Mouse (Mus musculus) ES-Bruce4 (cell line): Measurements from ENCODE around the gene Ggact. TPM values are rescaled to one million over a fixed set of nuclear protein-coding genes. Genes with fewer than 3 reads are reported as not detected.
A peak's percentile ranks its signal among the peaks of the same experiment; 100 is the strongest.

Experiments
- H3K27ac ChIP-seq: 2 replicates; pipeline ENCODE4 v1.5.1; 2012; ENCODE audit warnings: low read length, inconsistent platforms; ENCODE audit not compliant: insufficient read depth
- H3K27me3 ChIP-seq: 2 replicates; pipeline ENCODE4 v1.6.1; 2012; ENCODE audit warnings: mild to moderate bottlenecking, low read length, inconsistent platforms; ENCODE audit not compliant: control insufficient read depth, poor library complexity, insufficient read depth, severe bottlenecking
- H3K36me3 ChIP-seq: 2 replicates; pipeline ENCODE4 v1.6.1; 2012; ENCODE audit warnings: inconsistent platforms, mild to moderate bottlenecking, low read length, moderate library complexity; ENCODE audit not compliant: control insufficient read depth, poor library complexity, insufficient read depth, severe bottlenecking
- H3K4me1 ChIP-seq: one replicate; pipeline ENCODE4 v1.8.1; 2011; ENCODE audit warnings: low read length; ENCODE audit not compliant: control insufficient read depth, insufficient read depth
- H3K4me3 ChIP-seq: 2 replicates; pipeline ENCODE4 v1.5.1; 2011; ENCODE audit warnings: low read depth, mild to moderate bottlenecking, low read length
- H3K9ac ChIP-seq: 2 replicates; pipeline ENCODE4 v1.6.1; 2012; ENCODE audit warnings: low read depth, mild to moderate bottlenecking, inconsistent platforms; ENCODE audit not compliant: poor library complexity, severe bottlenecking
- H3K9me3 ChIP-seq: replicated peaks from 2 replicates; pipeline ENCODE4 v1.6.1; 2012; ENCODE audit warnings: mild to moderate bottlenecking, low read length, inconsistent platforms; ENCODE audit not compliant: control insufficient read depth, poor library complexity, insufficient read depth, severe bottlenecking
- CTCF ChIP-seq: IDR thresholded peaks from one replicate; pipeline ENCODE4 v1.8.1; 2011; ENCODE audit warnings: low read depth, low read length
- EP300 ChIP-seq: IDR thresholded peaks from 2 replicates; pipeline ENCODE4 v1.6.1; 2011; ENCODE audit warnings: low read depth, low read length; ENCODE audit not compliant: insufficient read depth
- POLR2A ChIP-seq: IDR thresholded peaks from one replicate; pipeline ENCODE4 v1.8.1; 2011; ENCODE audit warnings: low read length; ENCODE audit not compliant: insufficient read depth
- polyA plus RNA-seq: library from polyadenylated mRNA; stranded (reverse); fragments of >200 nt; gene quantifications from 2 replicates; pipeline ENCODE4 v1.2.4, GENCODE M21; 2011; ENCODE audit warnings: low read depth; ENCODE audit not compliant: missing spikeins, insufficient read depth, insufficient read length

Gene Ggact
- polyA plus RNA-seq, 1 experiment, result 11.7 TPM

- TF ChIP-seq EP300 (no peak), CTCF (no peak), POLR2A (no peak)
- no peak overlapping the region for H3K27ac ChIP-seq
- no peak overlapping the region for H3K9ac ChIP-seq
- H3K4me3 ChIP-seq, result no peak overlapping the region
- H3K9me3 ChIP-seq, result no peaks in the 10 kb centered on the region
- H3K27me3 ChIP-seq, result no peaks in the 10 kb centered on the region
- H3K4me1 ChIP-seq, result no peaks in the 10 kb centered on the region
- no peaks in the 10 kb centered on the region; the same call in 1 of the 2 replicates for H3K36me3 ChIP-seq
Measured at GRCm38 (mm10) chr14:122943475-122943853, 29.9 kb upstream of the Ggact start.

- H3K9ac ChIP-seq, result no peak overlapping the region
- H3K36me3 ChIP-seq, result no peaks in the 10 kb centered on the region; the same call in 1 of the 2 replicates
- H3K4me1 ChIP-seq, result no peaks in the 10 kb centered on the region
- H3K4me3 ChIP-seq, result no peak overlapping the region
- no peak for TF ChIP-seq CTCF
- no peak for TF ChIP-seq EP300
- no peak for TF ChIP-seq POLR2A
- H3K9me3 ChIP-seq, result no peaks in the 10 kb centered on the region
- H3K27me3 ChIP-seq, result no peaks in the 10 kb centered on the region
- no peak overlapping the region for H3K27ac ChIP-seq
Measured at GRCm38 (mm10) chr14:122942757-122943474, 29.4 kb upstream of the Ggact start.

- no peaks in the 10 kb centered on the region for H3K4me1 ChIP-seq
- TF ChIP-seq POLR2A (no peak), CTCF (no peak), EP300 (no peak)
- no peak overlapping the region for H3K27ac ChIP-seq
- no peaks in the 10 kb centered on the region; the same call in 1 of the 2 replicates for H3K36me3 ChIP-seq
- no peaks in the 10 kb centered on the region for H3K27me3 ChIP-seq
- no peak overlapping the region for H3K9ac ChIP-seq
- H3K4me3 ChIP-seq, result no peak overlapping the region
- H3K9me3 ChIP-seq, result no peaks in the 10 kb centered on the region
Measured at GRCm38 (mm10) chr14:122936460-122936859, 22.9 kb upstream of the Ggact start.

GRCm38 (mm10) chr14:122920011-122920410 lies 6.5 kb upstream of the Ggact start:
- Histone ChIP-seq H3K4me1 (no peaks in the 10 kb centered on the region), H3K27ac (no peak overlapping the region), H3K27me3 (no peaks in the 10 kb centered on the region), H3K36me3 (no peaks in the 10 kb centered on the region; the same call in 1 of the 2 replicates), H3K9ac (no peak overlapping the region), H3K4me3 (no peak overlapping the region), H3K9me3 (no peaks in the 10 kb centered on the region)
- TF ChIP-seq POLR2A, result no peak
- no peak for TF ChIP-seq EP300
- no peak for TF ChIP-seq CTCF

- H3K4me3 ChIP-seq, result no peak overlapping the region
- H3K27ac ChIP-seq, result no peak overlapping the region
- no peak overlapping the region for H3K9ac ChIP-seq
- no peaks in the 10 kb centered on the region; the same call in 1 of the 2 replicates for H3K36me3 ChIP-seq
- TF ChIP-seq EP300 (no peak), CTCF (no peak), POLR2A (no peak)
- H3K27me3 ChIP-seq, result no peaks in the 10 kb centered on the region
- no peaks in the 10 kb centered on the region for H3K4me1 ChIP-seq
- H3K9me3 ChIP-seq, result no peaks in the 10 kb centered on the region
Measured at GRCm38 (mm10) chr14:122917676-122918075, 4.1 kb upstream of the Ggact start.

GRCm38 (mm10) chr14:122912812-122913498 lies 602 bp downstream of the Ggact start:
- Histone ChIP-seq H3K36me3 (no peaks in the 10 kb centered on the region), H3K27me3 (no peaks in the 10 kb centered on the region; the same call in 1 of the 2 replicates), H3K9ac (peak overlapping the region; percentile 78), H3K27ac (no peak overlapping the region), H3K4me3 (peak overlapping the region; percentile 89), H3K4me1 (no peaks in the 10 kb centered on the region), H3K9me3 (no peaks in the 10 kb centered on the region)
- TF ChIP-seq POLR2A (peak; percentile 19), CTCF (no peak), EP300 (no peak)
